Mouse (Mus musculus) heart, adult 2 months (tissue): ENCODE data around the gene Zfp334.

Experiments
- CTCF ChIP-seq: fragments of 200-600 bp; IDR thresholded peaks from 2 replicates; pipeline ENCODE4 v1.8.1; 2022; ENCODE audit warnings: antibody characterized with exemption, mild to moderate bottlenecking, moderate library complexity
- EP300 ChIP-seq: fragments of 200-500 bp; IDR thresholded peaks from 2 replicates; pipeline ENCODE4 v1.6.1; 2011; ENCODE audit warnings: low read depth, low read length, control low read depth; ENCODE audit not compliant: insufficient read depth
- POLR2A ChIP-seq: fragments of 200-500 bp; IDR thresholded peaks from 2 replicates; pipeline ENCODE4 v1.6.1; 2011; ENCODE audit warnings: mild to moderate bottlenecking, low read depth, low read length, control low read depth; ENCODE audit not compliant: insufficient read depth

DNA sequence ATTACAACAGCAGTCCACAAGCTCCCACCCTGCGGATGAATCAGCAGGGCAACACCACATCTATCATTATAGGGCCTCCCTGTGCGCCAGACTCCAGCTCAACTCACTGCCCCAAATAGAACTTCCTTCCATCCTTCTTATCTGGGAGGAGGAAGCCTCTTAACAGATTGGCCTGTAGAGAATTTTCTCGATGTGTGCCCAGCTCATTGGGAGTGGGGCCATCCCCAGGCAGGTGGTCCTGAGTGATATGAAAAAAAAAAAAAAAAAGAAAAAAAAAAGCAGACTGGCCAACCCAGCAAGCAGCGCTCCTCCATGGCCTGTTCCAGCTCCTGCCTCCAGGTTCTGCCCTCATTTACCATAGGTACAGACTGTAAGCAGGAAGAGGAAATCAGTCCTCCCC is 12.1 kb downstream of the Zfp334 start:
- TF ChIP-seq CTCF (no peak), POLR2A (no peak), EP300 (no peak)
